In genomic region chr6:21988296-21988695, GRCm38 (mm10) we compare ENCODE assay signal across 12 mouse cellular contexts. TPM values are rescaled to one million over a fixed set of nuclear protein-coding genes. Genes with fewer than 3 reads are reported as not detected.
DNase-seq lines count a peak whose midpoint lies in the region; ATAC-seq and TF ChIP-seq lines count a peak whose summit lies in the region.
"Had no signal": no experiment of that assay in that cellular context is flagged by ENCODE, and none has a peak within 500 bp of the region (broad histone marks: within the 10 kb centered on the region; RNA-seq: fewer than 3 reads in every experiment).

No protein-coding gene starts in this region.

- peaks cover 9% of the 10 kb centered on the region; the same call in 1 of the 2 replicates for H3K27me3 ChIP-seq in hindbrain, postnatal 0 days (ENCODE audit: insufficient read depth, low read length)
- H3K27me3 ChIP-seq in hindbrain, embryonic 11.5 days (ENCODE audit: control insufficient read depth, insufficient read depth, low read length): peaks cover 10% of the 10 kb centered on the region
- H3K27me3 ChIP-seq in testis, adult 2 months (ENCODE audit: control insufficient read depth, insufficient read depth, low read length): 0 out of 2 replicates have a peak, but pooled peaks cover 2% of the 10 kb centered on the region
- no peaks in the 10 kb centered on the region for H3K27me3 ChIP-seq in limb, embryonic 11.5 days (ENCODE audit: control insufficient read depth, insufficient read depth, low read length)

- no peak for DNase-seq in hindbrain, postnatal 0 days (ENCODE audit: low spot score)
- DNase-seq in hindbrain, embryonic 11.5 days (ENCODE audit: low spot score): no peak
- DNase-seq in testis, postnatal 10 days (ENCODE audit: low spot score): no peak
- no peak for DNase-seq in limb, embryonic 11.5 days (ENCODE audit: low spot score)
- DNase-seq in layer of hippocampus, adult 11-12 months (ENCODE audit: low spot score): no peak
- DNase-seq in thymus, postnatal 0 days (ENCODE audit: low spot score): no peak
- DNase-seq: cerebellum, postnatal 25 days; gastrocnemius, postnatal 10 days; kidney, postnatal 25 days had no signal

- H3K36me3 ChIP-seq in hindbrain, postnatal 0 days (ENCODE audit: insufficient read depth, low read length): no peaks in the 10 kb centered on the region
- H3K36me3 ChIP-seq in hindbrain, embryonic 11.5 days (ENCODE audit: control insufficient read depth, insufficient read depth, low read length): no peaks in the 10 kb centered on the region
- H3K36me3 ChIP-seq in testis, adult 2 months (ENCODE audit: control insufficient read depth, insufficient read depth, low read length): no peaks in the 10 kb centered on the region
- H3K36me3 ChIP-seq in limb, embryonic 11.5 days (ENCODE audit: control insufficient read depth, insufficient read depth, low read length): no peaks in the 10 kb centered on the region
- H3K36me3 ChIP-seq: midbrain, embryonic 10.5 days; neural tube, embryonic 13.5 days had no signal

- ATAC-seq in hindbrain, postnatal 0 days: no peak
- no peak for ATAC-seq in hindbrain, embryonic 11.5 days (ENCODE audit: low FRiP score)
- no peak for ATAC-seq in limb, embryonic 11.5 days (ENCODE audit: insufficient number of reproducible peaks, low FRiP score, low TSS enrichment, low read depth)

- H3K4me3 ChIP-seq in hindbrain, postnatal 0 days (ENCODE audit: low read length): no peak overlapping the region
- no peak overlapping the region for H3K4me3 ChIP-seq in hindbrain, embryonic 11.5 days (ENCODE audit: low read depth, low read length)
- no peak overlapping the region; the same call in 1 of the 2 replicates for H3K4me3 ChIP-seq in testis, adult 2 months (ENCODE audit: control insufficient read depth, low read depth, low read length)
- peak overlapping the region; percentile 54 for H3K4me3 ChIP-seq in limb, embryonic 11.5 days (ENCODE audit: low read depth, low read length)
- H3K4me3 ChIP-seq: midbrain, embryonic 10.5 days; neural tube, embryonic 13.5 days had no signal

- H3K4me1 ChIP-seq in hindbrain, postnatal 0 days (ENCODE audit: insufficient read depth, low read length): 0 out of 2 replicates have a peak, but pooled peaks cover 4% of the 10 kb centered on the region
- peaks cover 2% of the 10 kb centered on the region; the same call in 1 of the 2 replicates for H3K4me1 ChIP-seq in hindbrain, embryonic 11.5 days (replicated peaks; ENCODE audit: control insufficient read depth, insufficient read depth, low read length)
- peaks cover 17% of the 10 kb centered on the region for H3K4me1 ChIP-seq in testis, adult 2 months (ENCODE audit: control insufficient read depth, insufficient read depth, low read length)
- 0 out of 2 replicates have a peak, but pooled peaks cover 3% of the 10 kb centered on the region for H3K4me1 ChIP-seq in limb, embryonic 11.5 days (ENCODE audit: control insufficient read depth, insufficient read depth, low read length)

- no peak for TF ChIP-seq POLR2A in testis, adult 2 months (IDR thresholded peaks at IDR 0.05; ENCODE audit: control insufficient read depth, low read depth, low read length)

- no peak for TF ChIP-seq CTCF in hindbrain, postnatal 0 days (IDR thresholded peaks at IDR 0.05; ENCODE audit: low read depth)
- no peak for TF ChIP-seq CTCF in testis, adult 2 months (IDR thresholded peaks at IDR 0.05; ENCODE audit: control insufficient read depth, insufficient read depth, insufficient replicate concordance, low read depth, low read length)

- peak overlapping the region; percentile 18; the same call in 1 of the 2 replicates for H3K4me2 ChIP-seq in hindbrain, postnatal 0 days (ENCODE audit: low read depth, low read length)
- no peak overlapping the region for H3K4me2 ChIP-seq in hindbrain, embryonic 11.5 days (replicated peaks; ENCODE audit: low read depth, low read length)
- peak overlapping the region; percentile 82 for H3K4me2 ChIP-seq in limb, embryonic 11.5 days (ENCODE audit: low read depth, severe bottlenecking)

- no peak overlapping the region for H3K27ac ChIP-seq in hindbrain, postnatal 0 days
- H3K27ac ChIP-seq in hindbrain, embryonic 11.5 days (ENCODE audit: low read depth, low read length): no peak overlapping the region
- H3K27ac ChIP-seq in testis, adult 2 months (ENCODE audit: control insufficient read depth, insufficient read depth, low read depth, low read length): peak overlapping the region; percentile 36
- H3K27ac ChIP-seq in limb, embryonic 11.5 days (replicated peaks; ENCODE audit: low read depth, low read length): peak overlapping the region; percentile 77
- H3K27ac ChIP-seq: midbrain, embryonic 10.5 days; neural tube, embryonic 13.5 days had no signal

- no peak overlapping the region for H3K9ac ChIP-seq in hindbrain, postnatal 0 days (replicated peaks; ENCODE audit: low read length)
- H3K9ac ChIP-seq in hindbrain, embryonic 11.5 days (ENCODE audit: low read depth, low read length): no peak overlapping the region
- peak overlapping the region; percentile 57 for H3K9ac ChIP-seq in limb, embryonic 11.5 days (ENCODE audit: low read length)
- H3K9ac ChIP-seq: neural tube, embryonic 13.5 days had no signal

- no peaks in the 10 kb centered on the region for H3K9me3 ChIP-seq in hindbrain, postnatal 0 days (ENCODE audit: low read length)
- H3K9me3 ChIP-seq in hindbrain, embryonic 11.5 days (ENCODE audit: control insufficient read depth, low read length): no peaks in the 10 kb centered on the region
- no peaks in the 10 kb centered on the region for H3K9me3 ChIP-seq in limb, embryonic 11.5 days (ENCODE audit: control insufficient read depth, low read length)
- H3K9me3 ChIP-seq: midbrain, embryonic 10.5 days; neural tube, embryonic 13.5 days had no signal

- 86% methylated on average over 5 of the region's 5 CpGs for WGBS in hindbrain, postnatal 0 days
- WGBS in hindbrain, embryonic 11.5 days: 82% methylated on average over 5 of the region's 5 CpGs
- 67% methylated on average over 5 of the region's 5 CpGs for WGBS in limb, embryonic 11.5 days

RNA-seq across cellular contexts. Expression of gene Cped1, which starts 2.6 kb away (rescaled TPM):
- 2.6 and 4.6 TPM in 2 replicates for total RNA-seq in hindbrain, postnatal 0 days (2014; rRNA removed)
- 2.5 and 3.1 TPM in 2 replicates for polyA plus RNA-seq in hindbrain, postnatal 0 days (2015; fragmentation: Nextera tagmentation; extraction: Ambion mirVana)
- polyA plus RNA-seq in hindbrain, embryonic 11.5 days (2014; fragmentation: Nextera tagmentation; extraction: Ambion mirVana): 15.6 and 22.5 TPM in 2 replicates
- polyA plus RNA-seq in testis, adult 2 months (2012; rRNA removed): 1.3 and 1.8 TPM in 2 replicates
- 74.8 and 75.0 TPM in 2 replicates for polyA plus RNA-seq in limb, embryonic 11.5 days (2014; fragmentation: Nextera tagmentation; extraction: Ambion mirVana)
- 0.72 and 0.95 TPM in 2 replicates for polyA plus RNA-seq in thymus, postnatal 0 days (2015; fragmentation: Nextera tagmentation; extraction: Ambion mirVana)

RNA-seq across cellular contexts. Expression of gene Ing3, which starts 38.9 kb away (rescaled TPM):
- 9.4 and 13.3 TPM in 2 replicates for total RNA-seq in hindbrain, postnatal 0 days (2014; rRNA removed)
- 38.7 and 39.9 TPM in 2 replicates for polyA plus RNA-seq in hindbrain, postnatal 0 days (2015; fragmentation: Nextera tagmentation; extraction: Ambion mirVana)
- 46.1 and 52.0 TPM in 2 replicates for polyA plus RNA-seq in hindbrain, embryonic 11.5 days (2014; fragmentation: Nextera tagmentation; extraction: Ambion mirVana)
- polyA plus RNA-seq in testis, adult 2 months (2012; rRNA removed): 14.2 and 15.6 TPM in 2 replicates
- 54.6 and 58.2 TPM in 2 replicates for polyA plus RNA-seq in limb, embryonic 11.5 days (2014; fragmentation: Nextera tagmentation; extraction: Ambion mirVana)
- polyA plus RNA-seq in thymus, postnatal 0 days (2015; fragmentation: Nextera tagmentation; extraction: Ambion mirVana): 76.4 and 81.0 TPM in 2 replicates

Comparison
In these comparisons a context has a peak if more than half of its experiments do, and no peak if none do; other contexts are left out.
1. H3K27ac ChIP-seq: peak in testis, adult 2 months (single experiment) and limb, embryonic 11.5 days (single experiment); none in hindbrain, postnatal 0 days (single experiment) and hindbrain, embryonic 11.5 days (single experiment).